Mouse (Mus musculus): ENCODE measurements around the gene Art4. TPM values are rescaled to one million over a fixed set of nuclear protein-coding genes. Genes with fewer than 3 reads are reported as not detected.

The Art4 gene
- polyA plus RNA-seq, 1 experiment: not detected

GRCm38 (mm10) chr6:136854361-136854781 is 3.2 kb downstream of the Art4 start:
- Histone ChIP-seq H3K4me3 (ENCODE audit: low read depth, low read length) (no peak overlapping the region), H3K27me3 (ENCODE audit: control insufficient read depth, insufficient read depth, low read length, poor library complexity, severe bottlenecking) (no peaks in the 10 kb centered on the region), H3K4me1 (ENCODE audit: control insufficient read depth, insufficient read depth, low read length) (no peaks in the 10 kb centered on the region), H3K9ac (ENCODE audit: low read depth, poor library complexity, severe bottlenecking) (no peak overlapping the region), H3K36me3 (ENCODE audit: control insufficient read depth, insufficient read depth, low read length, poor library complexity, severe bottlenecking) (no peaks in the 10 kb centered on the region), H3K27ac (ENCODE audit: insufficient read depth, low read length) (no peak overlapping the region), H3K9me3 (replicated peaks; ENCODE audit: control insufficient read depth, insufficient read depth, low read length, poor library complexity, severe bottlenecking) (no peaks in the 10 kb centered on the region)
- TF ChIP-seq POLR2A (IDR thresholded peaks at IDR 0.05; ENCODE audit: insufficient read depth, low read length) (no peak), EP300 (IDR thresholded peaks at IDR 0.05; ENCODE audit: insufficient read depth, low read depth, low read length) (no peak), CTCF (IDR thresholded peaks at IDR 0.05; ENCODE audit: low read depth, low read length) (no peak)

DNA sequence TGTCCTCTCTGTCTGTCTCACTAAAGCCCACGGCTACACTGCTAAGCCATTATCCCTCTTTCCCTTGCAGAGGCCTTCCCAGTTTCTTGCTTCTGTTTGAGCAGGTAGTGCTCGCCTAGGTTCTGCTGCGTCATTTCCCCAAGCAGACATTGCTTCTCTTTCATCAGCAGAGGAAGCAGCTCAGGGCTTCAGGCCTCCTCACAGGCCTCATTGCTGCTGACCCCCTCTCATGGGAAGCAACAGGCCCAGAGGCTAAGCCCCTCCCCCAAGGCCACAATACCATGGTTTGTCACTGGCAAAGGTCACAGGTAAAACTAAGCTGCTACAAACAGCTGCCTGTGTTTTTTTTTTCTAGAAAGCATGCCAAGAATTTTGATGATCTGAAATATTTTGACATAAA is 4.8 kb downstream of the Art4 start:
- no peak overlapping the region for H3K27ac ChIP-seq (ENCODE audit: insufficient read depth, low read length)
- H3K4me3 ChIP-seq (ENCODE audit: low read depth, low read length): no peak overlapping the region
- H3K9me3 ChIP-seq (replicated peaks; ENCODE audit: control insufficient read depth, insufficient read depth, low read length, poor library complexity, severe bottlenecking): no peaks in the 10 kb centered on the region
- H3K9ac ChIP-seq (ENCODE audit: low read depth, poor library complexity, severe bottlenecking): no peak overlapping the region
- H3K4me1 ChIP-seq (ENCODE audit: control insufficient read depth, insufficient read depth, low read length): no peaks in the 10 kb centered on the region
- H3K36me3 ChIP-seq (ENCODE audit: control insufficient read depth, insufficient read depth, low read length, poor library complexity, severe bottlenecking): no peaks in the 10 kb centered on the region
- H3K27me3 ChIP-seq (ENCODE audit: control insufficient read depth, insufficient read depth, low read length, poor library complexity, severe bottlenecking): no peaks in the 10 kb centered on the region
- no peak for TF ChIP-seq EP300 (IDR thresholded peaks at IDR 0.05; ENCODE audit: insufficient read depth, low read depth, low read length)
- no peak for TF ChIP-seq POLR2A (IDR thresholded peaks at IDR 0.05; ENCODE audit: insufficient read depth, low read length)
- TF ChIP-seq CTCF (IDR thresholded peaks at IDR 0.05; ENCODE audit: low read depth, low read length): no peak

DNA sequence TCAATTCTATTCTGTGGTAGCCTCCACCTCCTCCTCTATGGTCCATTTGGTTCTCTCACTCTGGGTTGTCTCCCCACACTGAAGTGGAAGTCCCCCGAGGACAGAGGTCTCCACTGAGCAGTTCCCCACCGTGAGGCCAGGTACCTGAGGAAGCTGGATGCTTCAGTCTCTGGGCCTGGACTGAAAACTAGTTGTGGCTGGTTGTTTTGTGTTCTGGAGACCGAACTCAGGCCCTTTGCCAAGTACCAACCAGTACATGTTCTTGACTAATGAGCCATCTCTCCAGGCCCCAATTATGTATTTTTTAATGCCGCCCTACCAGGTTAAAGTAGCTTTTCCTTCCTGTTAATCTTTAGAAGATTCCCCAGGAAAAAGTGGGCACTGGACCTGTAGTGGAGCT is 5.2 kb downstream of the Art4 start:
- Histone ChIP-seq H3K27me3 (ENCODE audit: control insufficient read depth, insufficient read depth, low read length, poor library complexity, severe bottlenecking) (no peaks in the 10 kb centered on the region), H3K4me1 (ENCODE audit: control insufficient read depth, insufficient read depth, low read length) (no peaks in the 10 kb centered on the region), H3K9me3 (replicated peaks; ENCODE audit: control insufficient read depth, insufficient read depth, low read length, poor library complexity, severe bottlenecking) (no peaks in the 10 kb centered on the region), H3K9ac (ENCODE audit: low read depth, poor library complexity, severe bottlenecking) (no peak overlapping the region), H3K36me3 (ENCODE audit: control insufficient read depth, insufficient read depth, low read length, poor library complexity, severe bottlenecking) (no peaks in the 10 kb centered on the region), H3K27ac (ENCODE audit: insufficient read depth, low read length) (no peak overlapping the region), H3K4me3 (ENCODE audit: low read depth, low read length) (no peak overlapping the region)
- TF ChIP-seq POLR2A (IDR thresholded peaks at IDR 0.05; ENCODE audit: insufficient read depth, low read length) (no peak), EP300 (IDR thresholded peaks at IDR 0.05; ENCODE audit: insufficient read depth, low read depth, low read length) (no peak), CTCF (IDR thresholded peaks at IDR 0.05; ENCODE audit: low read depth, low read length) (no peak)

DNA sequence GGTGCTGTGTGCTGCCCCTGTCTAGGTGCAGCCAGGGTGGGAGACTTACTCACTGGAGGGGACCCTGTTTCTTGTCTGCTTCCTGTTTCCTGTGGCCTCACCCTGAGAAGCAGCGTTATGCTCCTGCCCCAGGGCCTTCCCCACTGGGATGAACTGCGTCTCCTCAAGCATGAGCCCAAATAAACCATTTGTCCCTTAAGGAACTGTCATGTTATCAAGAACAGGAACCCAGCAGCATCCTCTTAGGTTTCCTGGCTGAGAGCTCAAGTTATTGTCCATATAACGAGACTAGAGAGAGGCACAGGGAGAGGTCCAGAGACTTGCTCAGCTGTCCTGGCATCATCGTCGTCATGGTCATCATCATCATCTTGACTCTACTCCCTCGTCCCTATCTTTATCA is 7.3 kb downstream of the Art4 start:
- TF ChIP-seq POLR2A (IDR thresholded peaks at IDR 0.05; ENCODE audit: insufficient read depth, low read length): no peak
- no peak for TF ChIP-seq CTCF (IDR thresholded peaks at IDR 0.05; ENCODE audit: low read depth, low read length)
- no peak for TF ChIP-seq EP300 (IDR thresholded peaks at IDR 0.05; ENCODE audit: insufficient read depth, low read depth, low read length)
- H3K4me3 ChIP-seq (ENCODE audit: low read depth, low read length): no peak overlapping the region
- no peaks in the 10 kb centered on the region for H3K4me1 ChIP-seq (ENCODE audit: control insufficient read depth, insufficient read depth, low read length)
- no peak overlapping the region for H3K9ac ChIP-seq (ENCODE audit: low read depth, poor library complexity, severe bottlenecking)
- H3K27ac ChIP-seq (ENCODE audit: insufficient read depth, low read length): no peak overlapping the region
- no peaks in the 10 kb centered on the region for H3K9me3 ChIP-seq (replicated peaks; ENCODE audit: control insufficient read depth, insufficient read depth, low read length, poor library complexity, severe bottlenecking)
- no peaks in the 10 kb centered on the region for H3K36me3 ChIP-seq (ENCODE audit: control insufficient read depth, insufficient read depth, low read length, poor library complexity, severe bottlenecking)
- no peaks in the 10 kb centered on the region for H3K27me3 ChIP-seq (ENCODE audit: control insufficient read depth, insufficient read depth, low read length, poor library complexity, severe bottlenecking)

DNA sequence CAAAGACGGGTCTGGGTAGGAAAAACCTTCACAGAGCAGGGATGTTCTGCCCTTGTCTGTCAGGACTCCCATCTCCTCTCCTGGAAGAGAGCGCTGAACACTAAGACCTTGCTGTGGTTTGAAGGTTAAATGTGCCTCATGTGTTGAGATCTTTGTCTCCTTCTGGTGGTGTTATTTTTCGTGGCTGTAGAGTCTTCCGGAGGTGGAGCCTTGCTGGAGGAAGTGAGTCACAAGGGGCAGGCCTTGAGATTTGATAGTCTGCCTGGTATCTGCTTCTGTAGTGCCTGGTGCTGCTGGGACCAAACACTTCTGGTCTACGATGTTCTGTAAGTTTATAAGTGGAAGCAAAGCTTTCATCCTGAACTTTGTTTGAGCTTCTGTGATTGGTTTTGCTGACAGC is 8.6 kb downstream of the Art4 start:
- H3K9me3 ChIP-seq (replicated peaks; ENCODE audit: control insufficient read depth, insufficient read depth, low read length, poor library complexity, severe bottlenecking): no peaks in the 10 kb centered on the region
- no peaks in the 10 kb centered on the region for H3K4me1 ChIP-seq (ENCODE audit: control insufficient read depth, insufficient read depth, low read length)
- H3K36me3 ChIP-seq (ENCODE audit: control insufficient read depth, insufficient read depth, low read length, poor library complexity, severe bottlenecking): no peaks in the 10 kb centered on the region
- no peak overlapping the region for H3K9ac ChIP-seq (ENCODE audit: low read depth, poor library complexity, severe bottlenecking)
- no peak overlapping the region for H3K27ac ChIP-seq (ENCODE audit: insufficient read depth, low read length)
- TF ChIP-seq CTCF (IDR thresholded peaks at IDR 0.05; ENCODE audit: low read depth, low read length) (no peak), POLR2A (IDR thresholded peaks at IDR 0.05; ENCODE audit: insufficient read depth, low read length) (no peak), EP300 (IDR thresholded peaks at IDR 0.05; ENCODE audit: insufficient read depth, low read depth, low read length) (no peak)
- H3K27me3 ChIP-seq (ENCODE audit: control insufficient read depth, insufficient read depth, low read length, poor library complexity, severe bottlenecking): no peaks in the 10 kb centered on the region
- H3K4me3 ChIP-seq (ENCODE audit: low read depth, low read length): no peak overlapping the region

DNA sequence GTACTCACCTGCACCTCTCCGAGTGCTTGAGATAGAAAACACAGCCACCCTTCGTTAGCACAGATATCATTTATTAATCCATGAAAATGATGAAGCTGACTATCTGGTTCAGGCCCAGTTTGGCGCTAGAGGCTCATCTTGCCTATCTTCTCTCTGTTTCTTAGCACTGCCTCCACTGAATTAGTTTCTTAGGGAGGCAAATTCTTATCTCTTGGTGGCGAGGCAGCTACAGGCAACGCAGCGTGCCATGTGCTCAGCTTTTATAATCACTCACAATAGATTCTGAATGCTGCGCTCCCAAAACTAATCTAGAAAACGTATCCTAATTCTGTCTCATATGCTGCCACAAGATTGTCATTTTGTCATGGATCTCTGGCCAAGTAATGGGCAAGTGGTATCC is 9.1 kb downstream of the Art4 start:
- Histone ChIP-seq H3K27ac (ENCODE audit: insufficient read depth, low read length) (no peak overlapping the region), H3K27me3 (ENCODE audit: control insufficient read depth, insufficient read depth, low read length, poor library complexity, severe bottlenecking) (no peaks in the 10 kb centered on the region), H3K36me3 (ENCODE audit: control insufficient read depth, insufficient read depth, low read length, poor library complexity, severe bottlenecking) (no peaks in the 10 kb centered on the region), H3K9ac (ENCODE audit: low read depth, poor library complexity, severe bottlenecking) (no peak overlapping the region), H3K9me3 (replicated peaks; ENCODE audit: control insufficient read depth, insufficient read depth, low read length, poor library complexity, severe bottlenecking) (no peaks in the 10 kb centered on the region), H3K4me1 (ENCODE audit: control insufficient read depth, insufficient read depth, low read length) (no peaks in the 10 kb centered on the region), H3K4me3 (ENCODE audit: low read depth, low read length) (no peak overlapping the region)
- TF ChIP-seq CTCF (IDR thresholded peaks at IDR 0.05; ENCODE audit: low read depth, low read length) (no peak), POLR2A (IDR thresholded peaks at IDR 0.05; ENCODE audit: insufficient read depth, low read length) (no peak), EP300 (IDR thresholded peaks at IDR 0.05; ENCODE audit: insufficient read depth, low read depth, low read length) (no peak)
